Mouse (Mus musculus): ENCODE data around the gene Gm11020. TPM values are rescaled to one million over a fixed set of nuclear protein-coding genes. Genes with fewer than 3 reads are reported as not detected.
"Not testable (repeated sequence)": the region's sequence is repeated elsewhere in the genome, so short reads cannot be mapped to it uniquely, and the experiment has no call there.

The Gm11020 gene
- not detected in 2 replicates for polyA plus RNA-seq (2016; fragmentation: Nextera tagmentation; extraction: Ambion mirVana)

GRCm38 (mm10) chr8:104321267-104321666 is at the start of gene Gm11020:
TSS of gene Gm11020 (plus strand) at chr8:104321567.
- not testable (repeated sequence) for H3K9me3 ChIP-seq (replicated peaks); H3K9ac ChIP-seq; H3K27ac ChIP-seq; H3K36me3 ChIP-seq; ATAC-seq (ENCODE audit: low FRiP score); H3K27me3 ChIP-seq; H3K4me2 ChIP-seq (replicated peaks); H3K4me3 ChIP-seq; H3K4me1 ChIP-seq
- 88% methylated on average over 11 of the region's 11 CpGs for WGBS

GRCm38 (mm10) chr8:104293081-104293480 is 28.3 kb upstream of the Gm11020 start, which contains the start of gene Cmtm2a:
TSS of gene Cmtm2a (minus strand) at chr8:104293181.
- H3K9ac ChIP-seq; H3K9me3 ChIP-seq (replicated peaks); H3K4me2 ChIP-seq (replicated peaks); H3K27ac ChIP-seq; H3K27me3 ChIP-seq; H3K36me3 ChIP-seq; ATAC-seq (ENCODE audit: low FRiP score); H3K4me3 ChIP-seq; H3K4me1 ChIP-seq: not testable (repeated sequence)
- 88% methylated on average over 12 of the region's 12 CpGs for WGBS

GRCm38 (mm10) chr8:104294396-104294795 is 27.0 kb upstream of the Gm11020 start:
- Histone ChIP-seq H3K4me2 (replicated peaks) (no peak overlapping the region), H3K9ac (no peak overlapping the region), H3K4me1 (no peaks in the 10 kb centered on the region), H3K4me3 (no peak overlapping the region), H3K36me3 (no peaks in the 10 kb centered on the region), H3K9me3 (replicated peaks) (no peaks in the 10 kb centered on the region), H3K27ac (no peak overlapping the region), H3K27me3 (no peaks in the 10 kb centered on the region)
- WGBS = 87% methylated on average over 1 of the region's 1 CpGs
- no peak for ATAC-seq (ENCODE audit: low FRiP score)

DNA sequence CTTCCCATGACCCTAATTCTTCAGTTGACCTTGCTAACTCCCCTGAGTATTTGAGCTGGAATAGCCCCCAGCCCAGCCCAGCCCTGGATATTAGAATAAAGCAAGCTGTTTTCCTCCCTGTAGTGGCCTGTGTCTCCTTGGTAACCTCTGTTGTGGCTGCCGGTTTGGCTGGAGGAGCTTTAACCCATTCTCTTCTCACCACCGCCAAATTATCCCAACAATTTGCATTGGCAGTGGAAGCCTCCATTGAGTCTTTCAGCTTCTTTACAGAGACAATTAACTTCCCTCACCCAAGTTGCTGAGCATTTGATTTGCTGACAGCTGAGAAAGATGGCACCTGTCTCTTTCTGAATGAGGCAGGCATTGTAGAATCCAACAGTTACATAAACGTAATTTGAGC is 19.8 kb upstream of the Gm11020 start:
- WGBS = 7% methylated on average over 3 of the region's 3 CpGs
- peak; percentile 85 for ATAC-seq (ENCODE audit: low FRiP score)
- not testable (repeated sequence) for H3K4me3 ChIP-seq; H3K4me2 ChIP-seq (replicated peaks); H3K9me3 ChIP-seq (replicated peaks); H3K4me1 ChIP-seq; H3K36me3 ChIP-seq; H3K27me3 ChIP-seq; H3K27ac ChIP-seq; H3K9ac ChIP-seq

DNA sequence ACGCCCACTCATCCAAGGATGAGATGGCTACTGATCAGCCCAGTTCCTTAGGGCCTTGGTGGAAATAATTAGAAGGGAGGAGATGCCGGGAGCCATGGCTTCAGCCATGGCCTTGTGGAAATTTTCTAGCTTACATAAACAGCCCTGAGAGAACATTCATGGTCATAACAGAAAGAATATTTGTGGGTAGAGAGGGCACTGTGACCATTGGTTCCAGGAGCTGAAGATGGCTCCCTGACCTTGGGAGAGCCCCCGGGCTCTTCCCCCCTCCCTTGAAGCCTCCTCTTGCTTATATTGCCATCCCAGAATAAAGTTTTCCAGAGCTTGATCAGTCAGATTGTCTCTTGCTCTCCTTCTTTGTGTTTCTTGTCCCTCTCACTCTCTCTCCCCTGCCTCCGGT is 18.8 kb upstream of the Gm11020 start:
- 82% methylated on average over 4 of the region's 4 CpGs for WGBS
- not testable (repeated sequence) for H3K36me3 ChIP-seq; H3K27ac ChIP-seq; H3K9ac ChIP-seq; H3K4me3 ChIP-seq; ATAC-seq (ENCODE audit: low FRiP score); H3K9me3 ChIP-seq (replicated peaks); H3K4me2 ChIP-seq (replicated peaks); H3K4me1 ChIP-seq; H3K27me3 ChIP-seq

- Histone ChIP-seq H3K4me3 (no peak overlapping the region), H3K36me3 (no peaks in the 10 kb centered on the region), H3K27me3 (no peaks in the 10 kb centered on the region), H3K4me1 (peaks cover 8% of the 10 kb centered on the region), H3K27ac (no peak overlapping the region), H3K9me3 (replicated peaks) (no peaks in the 10 kb centered on the region), H3K4me2 (replicated peaks) (no peak overlapping the region), H3K9ac (no peak overlapping the region)
- WGBS = 90% methylated on average over 11 of the region's 11 CpGs
- no peak for ATAC-seq (ENCODE audit: low FRiP score)
These were observed 16.4 kb upstream of the Gm11020 start for GRCm38 (mm10) chr8:104304962-104305361.

GRCm38 (mm10) chr8:104308341-104308740 is 13.0 kb upstream of the Gm11020 start:
- H3K9me3 ChIP-seq (replicated peaks); ATAC-seq (ENCODE audit: low FRiP score); H3K9ac ChIP-seq; H3K4me1 ChIP-seq; H3K4me3 ChIP-seq; H3K27ac ChIP-seq; H3K4me2 ChIP-seq (replicated peaks); H3K36me3 ChIP-seq; H3K27me3 ChIP-seq: not testable (repeated sequence)
- WGBS = 59% methylated on average over 6 of the region's 6 CpGs

DNA sequence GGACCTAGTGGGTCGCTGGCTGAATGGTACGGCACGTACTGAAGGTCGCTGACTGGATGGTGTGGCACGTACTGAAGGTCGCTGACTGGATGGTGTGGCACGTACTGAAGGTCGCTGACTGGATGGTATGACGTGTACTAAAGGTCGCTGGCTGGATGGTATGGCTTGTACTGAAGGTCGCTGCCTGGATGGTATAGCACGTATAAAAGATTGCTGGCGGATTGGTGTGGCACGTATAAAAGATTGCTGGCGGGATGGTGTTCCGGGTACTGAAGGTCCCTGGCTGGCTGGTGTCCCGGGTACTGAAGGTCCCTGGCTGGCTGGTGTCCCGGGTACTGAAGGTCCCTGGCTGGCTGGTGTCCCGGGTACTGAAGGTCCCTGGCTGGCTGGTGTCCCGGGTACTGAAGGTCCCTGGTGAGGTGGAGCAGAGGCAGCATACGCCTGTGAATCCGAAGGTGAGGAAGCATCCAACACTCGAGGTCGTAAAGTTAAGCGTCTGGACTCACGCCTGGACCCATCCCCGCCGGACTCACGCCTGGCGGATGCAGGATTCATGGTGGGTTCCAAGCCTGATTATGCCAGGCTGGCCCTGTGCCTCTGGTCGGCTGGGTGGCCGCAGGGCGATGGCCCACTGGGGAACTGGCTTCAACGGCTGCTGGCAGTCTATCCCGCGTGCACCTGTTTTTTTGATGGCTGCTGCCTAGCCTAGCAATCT is 11.8 kb upstream of the Gm11020 start, which contains the start of the genes Gm45711 and Cmtm1:
TSS of gene Gm45711 (minus strand) at position 641 of the 715 bp plus-strand sequence.
TSS of gene Cmtm1 (minus strand) at position 705 of the 715 bp plus-strand sequence.
- not testable (repeated sequence) for H3K9me3 ChIP-seq (replicated peaks)

DNA sequence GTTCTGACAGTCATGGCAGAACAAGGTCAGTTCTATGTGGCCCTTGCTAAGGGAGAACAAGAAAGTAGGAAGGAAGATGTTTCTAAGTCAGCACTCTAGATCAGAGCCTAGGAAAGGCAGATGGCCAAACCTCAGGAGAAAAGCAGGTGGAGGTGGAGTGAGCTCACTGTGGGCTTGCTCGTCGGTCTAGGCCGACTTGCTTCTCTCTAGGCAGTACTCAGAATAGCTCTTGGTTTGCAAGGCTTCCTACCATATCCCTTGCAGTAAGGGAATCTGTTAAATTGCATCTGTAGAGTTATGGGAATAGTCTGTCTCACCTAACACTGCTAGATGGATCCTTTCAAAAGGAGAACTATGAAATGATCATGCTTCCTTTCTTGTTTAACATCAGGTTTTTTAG is 9.3 kb upstream of the Gm11020 start:
- not testable (repeated sequence) for H3K4me1 ChIP-seq; ATAC-seq (ENCODE audit: low FRiP score)
- 88% methylated on average over 3 of the region's 3 CpGs for WGBS

More for the DNA sequence above, 11.8 kb upstream of the Gm11020 start, which contains the start of the genes Gm45711 and Cmtm1:
- ATAC-seq (ENCODE audit: low FRiP score); H3K4me1 ChIP-seq; H3K27ac ChIP-seq; H3K9ac ChIP-seq; H3K4me3 ChIP-seq; H3K36me3 ChIP-seq; H3K4me2 ChIP-seq (replicated peaks); H3K27me3 ChIP-seq: not testable (repeated sequence)
- WGBS = 91% methylated on average over 36 of the region's 36 CpGs

GRCm38 (mm10) chr8:104313311-104313710 is 8.1 kb upstream of the Gm11020 start:
- Histone ChIP-seq H3K9ac (no peak overlapping the region), H3K36me3 (no peaks in the 10 kb centered on the region), H3K9me3 (replicated peaks) (no peaks in the 10 kb centered on the region), H3K4me1 (no peaks in the 10 kb centered on the region), H3K27ac (no peak overlapping the region), H3K27me3 (no peaks in the 10 kb centered on the region), H3K4me3 (no peak overlapping the region), H3K4me2 (replicated peaks) (no peak overlapping the region)
- 74% methylated on average over 4 of the region's 4 CpGs for WGBS
- no peak for ATAC-seq (ENCODE audit: low FRiP score)

More for the DNA sequence above, 9.3 kb upstream of the Gm11020 start:
- H3K27ac ChIP-seq; H3K4me3 ChIP-seq; H3K9ac ChIP-seq; H3K36me3 ChIP-seq; H3K9me3 ChIP-seq (replicated peaks); H3K27me3 ChIP-seq; H3K4me2 ChIP-seq (replicated peaks): not testable (repeated sequence)

- H3K4me3 ChIP-seq; H3K36me3 ChIP-seq; H3K27ac ChIP-seq; H3K9ac ChIP-seq; ATAC-seq (ENCODE audit: low FRiP score); H3K4me1 ChIP-seq; H3K4me2 ChIP-seq (replicated peaks); H3K9me3 ChIP-seq (replicated peaks); H3K27me3 ChIP-seq: not testable (repeated sequence)
- WGBS = 90% methylated on average over 12 of the region's 12 CpGs
These were observed 563 bp downstream of the Gm11020 start, which contains the start of gene Cmtm2b for GRCm38 (mm10) chr8:104321930-104322329. TSS of gene Cmtm2b (plus strand) at chr8:104322230.

GRCm38 (mm10) chr8:104332665-104333631 is 11.6 kb downstream of the Gm11020 start:
- H3K36me3 ChIP-seq = no peaks in the 10 kb centered on the region
- no peaks in the 10 kb centered on the region for H3K4me1 ChIP-seq
- WGBS = 75% methylated on average over 5 of the region's 5 CpGs
- H3K27ac ChIP-seq = no peak overlapping the region
- no peaks in the 10 kb centered on the region for H3K27me3 ChIP-seq
- no peak overlapping the region for H3K4me2 ChIP-seq (replicated peaks)
- no peak overlapping the region for H3K9ac ChIP-seq
- ATAC-seq (ENCODE audit: low FRiP score) = no peak
- no peak overlapping the region for H3K4me3 ChIP-seq
- H3K9me3 ChIP-seq (replicated peaks) = no peaks in the 10 kb centered on the region

Measured in hindbrain, embryonic 12.5 days (tissue).